Mouse (Mus musculus) neural tube, embryonic 13.5 days (tissue): ENCODE measurements around the gene Adgrb3. TPM values are rescaled to one million over a fixed set of nuclear protein-coding genes. Genes with fewer than 3 reads are reported as not detected.

Experiments used
- ATAC-seq: fragments of 200-750 bp; cut with Nextera tagmentation; 2 replicates; pipeline ENCODE4 v1.8.0; 2017; ENCODE audit warnings: low read depth, mild to moderate bottlenecking, moderate TSS enrichment, moderate library complexity
- H3K27ac ChIP-seq: fragments of 300-500 bp; sonication (generic); replicated peaks from 2 replicates; pipeline ENCODE4 v1.5.1; 2015; ENCODE audit warnings: moderate library complexity, mild to moderate bottlenecking, inconsistent platforms
- H3K27me3 ChIP-seq: fragments of 300-500 bp; sonication (generic); 2 replicates; pipeline ENCODE4 v1.6.1; 2015; ENCODE audit warnings: mild to moderate bottlenecking, inconsistent platforms
- H3K36me3 ChIP-seq: fragments of 300-500 bp; sonication (generic); 2 replicates; pipeline ENCODE4 v1.6.1; 2015; ENCODE audit warnings: mild to moderate bottlenecking, inconsistent platforms
- H3K4me1 ChIP-seq: fragments of 300-500 bp; sonication (generic); replicated peaks from 2 replicates; pipeline ENCODE4 v1.6.1; 2015; ENCODE audit warnings: inconsistent platforms
- H3K4me2 ChIP-seq: fragments of 300-500 bp; sonication (generic); 2 replicates; pipeline ENCODE4 v1.6.1; 2015; ENCODE audit warnings: inconsistent platforms, mild to moderate bottlenecking, moderate library complexity
- H3K4me3 ChIP-seq: fragments of 300-500 bp; sonication (generic); 2 replicates; pipeline ENCODE4 v1.5.1; 2015; ENCODE audit warnings: mild to moderate bottlenecking, inconsistent platforms
- H3K9ac ChIP-seq: fragments of 300-500 bp; sonication (generic); 2 replicates; pipeline ENCODE4 v1.6.1; 2015; ENCODE audit warnings: moderate library complexity, mild to moderate bottlenecking, inconsistent platforms
- H3K9me3 ChIP-seq: fragments of 300-500 bp; sonication (generic); 2 replicates; pipeline ENCODE4 v1.6.1; 2016; ENCODE audit warnings: inconsistent platforms
- WGBS: fragments of 180-500 bp; shearing (Covaris S2); methylation state at CpG from one replicate; pipeline ENCODE4 v1.1.7; 2015; 5-methylcytosine and 5-hydroxymethylcytosine counted together
- polyA plus RNA-seq: library from polyadenylated mRNA; unstranded; fragments of >200 nt; fragmentation: Nextera tagmentation; extraction: Ambion mirVana; gene quantifications from 2 replicates; pipeline ENCODE4 v1.2.1, GENCODE M21; 2015

Adgrb3 gene
- 34.0 and 35.3 TPM in 2 replicates for polyA plus RNA-seq

GRCm38 (mm10) chr1:25828971-25829920 is at the start of gene Adgrb3:
Gene Adgrb3 (minus strand): TSS chr1:25829707.
- Histone ChIP-seq H3K9ac (peak within 1 kb of the TSS; percentile 82), H3K4me3 (peak within 1 kb of the TSS; percentile 75), H3K27ac (peak within 1 kb of the TSS; percentile 92), H3K27me3 (no peaks in the 10 kb centered on the region), H3K36me3 (no peaks in the 10 kb centered on the region), H3K9me3 (no peaks in the 10 kb centered on the region), H3K4me2 (peak within 1 kb of the TSS; percentile 68), H3K4me1 (peaks cover 66% of the 10 kb centered on the region)
- peak; percentile 45 for ATAC-seq
- 2% methylated on average over 32 of the region's 32 CpGs for WGBS

DNA sequence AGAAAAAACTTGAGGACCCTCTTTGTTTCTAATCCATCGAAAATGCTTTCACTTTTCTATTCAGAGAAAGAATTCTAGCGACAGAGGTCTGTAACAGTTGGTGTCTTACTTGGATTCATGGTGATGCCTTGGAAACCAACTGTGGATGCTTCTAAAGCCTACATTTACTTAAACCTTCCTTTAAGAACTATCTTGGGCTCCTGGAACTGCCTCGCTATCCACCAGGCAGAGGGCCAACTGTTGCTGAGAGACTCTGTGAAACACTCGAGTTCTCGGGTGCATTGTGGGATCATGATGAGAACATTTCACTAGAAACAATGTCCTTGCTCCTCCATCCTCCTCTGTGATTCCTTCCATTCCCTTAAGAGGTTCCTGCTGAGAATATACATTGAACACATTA is 48.0 kb upstream of the Adgrb3 start:
- H3K9ac ChIP-seq = no peak overlapping the region
- H3K4me1 ChIP-seq = no peaks in the 10 kb centered on the region
- WGBS = 86% methylated on average over 5 of the region's 5 CpGs
- H3K4me2 ChIP-seq = no peak overlapping the region
- no peaks in the 10 kb centered on the region for H3K9me3 ChIP-seq
- no peak overlapping the region for H3K27ac ChIP-seq
- H3K27me3 ChIP-seq = no peaks in the 10 kb centered on the region
- ATAC-seq = no peak
- H3K4me3 ChIP-seq = no peak overlapping the region
- no peaks in the 10 kb centered on the region for H3K36me3 ChIP-seq

GRCm38 (mm10) chr1:25857473-25857872 is 28.0 kb upstream of the Adgrb3 start:
- ATAC-seq = no peak
- H3K4me2 ChIP-seq = no peak overlapping the region
- WGBS = 88% methylated on average over 2 of the region's 2 CpGs
- no peaks in the 10 kb centered on the region for H3K9me3 ChIP-seq
- no peaks in the 10 kb centered on the region for H3K36me3 ChIP-seq
- no peak overlapping the region for H3K27ac ChIP-seq
- H3K4me3 ChIP-seq = no peak overlapping the region
- no peak overlapping the region for H3K9ac ChIP-seq
- H3K4me1 ChIP-seq = no peaks in the 10 kb centered on the region
- no peaks in the 10 kb centered on the region for H3K27me3 ChIP-seq

GRCm38 (mm10) chr1:25854451-25854978 is 25.0 kb upstream of the Adgrb3 start:
- no peaks in the 10 kb centered on the region for H3K36me3 ChIP-seq
- H3K27me3 ChIP-seq = no peaks in the 10 kb centered on the region
- ATAC-seq = peak; percentile 81
- H3K4me2 ChIP-seq = no peak overlapping the region
- 13% methylated on average over 2 of the region's 2 CpGs for WGBS
- H3K27ac ChIP-seq = no peak overlapping the region
- no peaks in the 10 kb centered on the region for H3K4me1 ChIP-seq
- no peak overlapping the region for H3K9ac ChIP-seq
- H3K9me3 ChIP-seq = no peaks in the 10 kb centered on the region
- no peak overlapping the region for H3K4me3 ChIP-seq

DNA sequence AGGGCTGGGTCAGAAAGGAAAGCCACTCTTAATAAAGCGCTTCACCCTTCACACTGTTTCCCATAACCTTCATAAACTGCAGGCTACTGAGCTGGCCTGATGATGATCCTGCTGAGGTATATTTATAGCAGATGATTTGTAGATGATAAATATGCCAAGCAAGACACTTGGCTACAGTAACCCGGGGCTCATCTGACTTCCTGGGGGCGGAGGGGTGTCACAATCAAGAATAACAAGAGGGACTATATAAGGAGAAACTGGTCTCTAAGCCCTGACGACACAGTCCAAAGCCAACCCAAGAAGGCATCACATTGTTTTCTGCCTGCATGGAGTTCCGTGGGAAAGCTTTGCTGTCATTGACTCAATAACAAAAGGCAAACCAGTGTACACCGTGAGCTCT is 2.8 kb upstream of the Adgrb3 start:
- Histone ChIP-seq H3K9me3 (no peaks in the 10 kb centered on the region), H3K36me3 (no peaks in the 10 kb centered on the region), H3K27ac (peak overlapping the region; percentile 14; the same call in 1 of the 2 replicates), H3K4me1 (peaks cover 36% of the 10 kb centered on the region), H3K4me3 (peak overlapping the region; percentile 75), H3K9ac (peak overlapping the region; percentile 82), H3K4me2 (peak overlapping the region; percentile 68), H3K27me3 (no peaks in the 10 kb centered on the region)
- WGBS = 19% methylated on average over 6 of the region's 6 CpGs
- no peak for ATAC-seq

DNA sequence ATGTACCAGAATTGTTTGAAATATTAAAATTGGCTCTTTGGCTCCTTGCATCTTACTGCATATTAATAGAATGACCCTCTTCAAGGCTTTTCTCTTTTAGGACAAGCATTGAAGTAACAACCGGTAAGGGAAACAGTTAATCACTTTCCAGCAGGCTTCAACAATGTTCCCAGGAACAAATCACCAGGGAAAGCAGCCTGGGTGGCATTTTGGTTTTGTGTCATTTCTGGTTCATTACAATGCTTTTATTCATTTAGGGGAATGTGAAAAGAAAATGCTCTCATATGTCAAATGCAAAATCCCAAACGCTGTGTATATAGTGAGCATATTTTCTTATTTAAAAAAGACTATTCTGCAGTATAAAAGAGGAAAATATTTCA is 2.0 kb upstream of the Adgrb3 start:
- WGBS = 10% methylated on average over 2 of the region's 2 CpGs
- H3K9ac ChIP-seq = peak overlapping the region; percentile 82
- no peaks in the 10 kb centered on the region for H3K36me3 ChIP-seq
- ATAC-seq = no peak
- H3K4me1 ChIP-seq = peaks cover 43% of the 10 kb centered on the region
- no peaks in the 10 kb centered on the region for H3K27me3 ChIP-seq
- H3K27ac ChIP-seq = peak overlapping the region; percentile 92; the same call in 1 of the 2 replicates
- peak overlapping the region; percentile 68 for H3K4me2 ChIP-seq
- no peaks in the 10 kb centered on the region for H3K9me3 ChIP-seq
- peak overlapping the region; percentile 75 for H3K4me3 ChIP-seq

DNA sequence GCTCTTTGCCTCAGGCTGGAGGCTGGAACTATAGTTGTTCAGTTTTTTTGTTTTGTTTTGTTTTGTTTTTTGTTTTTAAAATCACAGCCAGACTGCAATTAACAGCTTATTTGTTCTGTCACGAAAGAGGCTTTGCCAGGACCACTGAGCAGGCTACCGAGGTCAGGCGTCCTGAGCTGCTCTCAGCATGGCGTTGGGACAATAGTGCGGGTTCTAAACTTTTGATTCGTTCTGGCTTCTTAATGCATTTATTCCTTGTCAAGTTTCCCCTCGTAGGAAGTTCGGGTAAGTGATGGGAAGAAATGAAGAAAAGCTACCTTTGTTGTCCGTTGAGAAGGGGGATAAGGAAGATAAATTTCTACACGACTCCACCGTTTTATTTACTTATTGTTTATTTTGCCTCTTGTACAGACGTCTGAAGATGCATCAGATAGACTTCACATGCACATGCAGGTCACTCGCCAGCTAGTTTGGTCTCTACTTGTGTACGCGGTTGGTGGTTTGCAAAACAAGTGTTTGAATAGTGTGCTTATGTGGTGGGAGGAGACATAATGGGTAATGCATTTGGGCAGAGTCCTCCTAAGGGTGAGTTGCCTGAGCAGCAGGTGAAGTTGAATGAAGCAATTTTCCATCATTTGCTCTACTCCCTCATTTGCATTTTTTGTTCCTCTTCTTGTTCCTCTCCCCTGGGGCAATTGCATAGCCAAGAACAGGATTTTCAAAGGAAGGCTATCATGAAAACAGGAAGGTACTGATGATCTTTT is 1.4 kb upstream of the Adgrb3 start:
- WGBS = 1% methylated on average over 15 of the region's 15 CpGs
- peak; percentile 7; the same call in 1 of the 2 replicates for ATAC-seq

GRCm38 (mm10) chr1:25829921-25830751 is 629 bp upstream of the Adgrb3 start:
- peak overlapping the region; percentile 75 for H3K4me3 ChIP-seq
- H3K9me3 ChIP-seq = no peaks in the 10 kb centered on the region
- no peaks in the 10 kb centered on the region for H3K36me3 ChIP-seq
- ATAC-seq = peak; percentile 92
- H3K27ac ChIP-seq = peak overlapping the region; percentile 92
- WGBS = under 1% methylated on average over 70 of the region's 99 CpGs
- peaks cover 57% of the 10 kb centered on the region for H3K4me1 ChIP-seq
- no peaks in the 10 kb centered on the region for H3K27me3 ChIP-seq
- H3K4me2 ChIP-seq = peak overlapping the region; percentile 68
- H3K9ac ChIP-seq = peak overlapping the region; percentile 82

More for the DNA sequence above, 1.4 kb upstream of the Adgrb3 start:
- no peaks in the 10 kb centered on the region for H3K27me3 ChIP-seq
- H3K4me2 ChIP-seq = peak overlapping the region; percentile 68
- peak overlapping the region; percentile 92 for H3K27ac ChIP-seq
- H3K4me3 ChIP-seq = peak overlapping the region; percentile 75
- peaks cover 49% of the 10 kb centered on the region for H3K4me1 ChIP-seq
- H3K9ac ChIP-seq = peak overlapping the region; percentile 82
- no peaks in the 10 kb centered on the region for H3K36me3 ChIP-seq
- no peaks in the 10 kb centered on the region for H3K9me3 ChIP-seq

GRCm38 (mm10) chr1:25828071-25828755 is 1.3 kb downstream of the Adgrb3 start:
- Histone ChIP-seq H3K9me3 (no peaks in the 10 kb centered on the region), H3K27ac (no peak overlapping the region), H3K4me2 (peak overlapping the region; percentile 68), H3K4me1 (peaks cover 72% of the 10 kb centered on the region), H3K27me3 (no peaks in the 10 kb centered on the region), H3K36me3 (no peaks in the 10 kb centered on the region), H3K4me3 (peak overlapping the region; percentile 75), H3K9ac (peak overlapping the region; percentile 82)
- 37% methylated on average over 9 of the region's 9 CpGs for WGBS
- no peak for ATAC-seq

GRCm38 (mm10) chr1:25827436-25827835 is 2.1 kb downstream of the Adgrb3 start:
- no peaks in the 10 kb centered on the region for H3K27me3 ChIP-seq
- H3K36me3 ChIP-seq = no peaks in the 10 kb centered on the region
- H3K9ac ChIP-seq = peak overlapping the region; percentile 82
- H3K4me2 ChIP-seq = peak overlapping the region; percentile 68
- WGBS = 38% methylated on average over 9 of the region's 9 CpGs
- H3K4me1 ChIP-seq = peaks cover 71% of the 10 kb centered on the region
- no peaks in the 10 kb centered on the region for H3K9me3 ChIP-seq
- peak overlapping the region; percentile 75 for H3K4me3 ChIP-seq
- no peak for ATAC-seq
- H3K27ac ChIP-seq = no peak overlapping the region; the same call in 1 of the 2 replicates

GRCm38 (mm10) chr1:25826771-25827170 is 2.7 kb downstream of the Adgrb3 start:
- Histone ChIP-seq H3K27me3 (no peaks in the 10 kb centered on the region), H3K4me3 (peak overlapping the region; percentile 75), H3K9me3 (no peaks in the 10 kb centered on the region), H3K4me2 (peak overlapping the region; percentile 68), H3K36me3 (no peaks in the 10 kb centered on the region), H3K4me1 (peaks cover 65% of the 10 kb centered on the region), H3K9ac (peak overlapping the region; percentile 82), H3K27ac (no peak overlapping the region)
- 14% methylated on average over 7 of the region's 7 CpGs for WGBS
- ATAC-seq = no peak
